Mouse (Mus musculus) ZHBTc4 (cell line): ENCODE results near the gene Olfr267.

Source experiments
- DNase-seq: peaks from one replicate; pipeline ENCODE4 v3.0.0-alpha.2; 2011; ENCODE audit warnings: low read depth, low spot score

Gene Olfr267

DNA sequence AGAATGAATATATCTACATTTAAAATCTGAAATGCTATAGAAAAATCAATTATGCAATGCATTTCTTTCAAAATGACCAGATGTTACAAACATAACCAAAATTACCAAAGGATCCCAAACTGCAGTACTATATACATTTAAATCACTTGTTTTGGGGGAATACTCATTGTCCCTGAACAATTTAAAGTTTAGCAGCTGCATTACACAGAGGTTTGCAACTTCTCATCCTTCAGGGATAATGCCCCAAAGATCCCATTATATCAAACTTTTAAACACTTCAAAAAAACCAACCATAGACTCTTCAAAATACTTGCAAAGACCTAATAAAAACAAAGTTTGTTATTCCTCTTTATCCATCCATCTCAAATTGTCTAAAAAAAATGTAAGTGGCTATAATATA lies at the start of gene Olfr267:
Olfr267 (minus strand) TSS at position 101 of the 400 bp plus-strand sequence.
- no peak for DNase-seq

GRCm38 (mm10) chr4:58832908-58833307 lies 45.4 kb upstream of the Olfr267 start:
- DNase-seq, result no peak

- no peak for DNase-seq
Measured at GRCm38 (mm10) chr4:58825921-58826320, 38.4 kb upstream of the Olfr267 start.

- DNase-seq, result no peak
Measured at GRCm38 (mm10) chr4:58786659-58787058, 857 bp downstream of the Olfr267 start.

DNA sequence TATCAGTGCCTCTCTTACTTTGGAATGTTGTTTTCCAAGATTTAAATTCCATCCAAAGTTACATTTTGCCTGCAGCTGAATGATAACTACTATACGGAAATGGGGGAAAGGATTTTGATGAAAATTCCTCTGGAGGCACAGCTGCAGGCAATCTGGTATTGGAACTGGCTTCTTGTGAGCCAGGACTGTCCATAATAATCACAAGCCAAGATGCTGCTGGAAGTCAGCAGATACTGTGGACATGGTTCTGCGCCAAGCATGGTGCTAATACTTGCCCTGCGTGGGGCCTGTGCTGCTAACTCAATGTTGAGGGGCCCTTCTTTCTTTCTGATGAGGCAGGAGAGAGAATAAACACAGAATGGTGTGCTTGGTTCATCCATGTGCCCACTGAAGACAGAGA lies 24.1 kb downstream of the Olfr267 start:
- DNase-seq, result no peak

DNA sequence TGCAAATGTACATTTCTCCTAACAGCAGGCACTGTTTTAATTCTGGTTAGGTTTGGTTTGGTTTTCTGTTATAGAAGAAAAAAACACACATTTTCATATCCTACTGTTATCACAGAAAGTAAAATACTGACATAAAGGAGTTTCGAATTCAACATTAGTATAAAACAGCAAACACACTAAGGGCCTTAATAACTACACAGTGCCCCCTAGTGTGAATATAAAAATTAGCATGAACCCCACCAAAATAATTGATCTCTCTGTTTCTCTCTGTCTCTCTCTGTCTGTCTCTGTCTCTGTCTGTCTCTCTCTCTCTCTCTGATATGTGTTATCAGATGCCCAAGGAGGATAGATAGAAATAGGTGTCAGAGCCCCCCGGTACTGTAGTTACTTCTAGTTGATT lies 38.0 kb downstream of the Olfr267 start:
- DNase-seq, result no peak

- peak; percentile 9 for DNase-seq
Measured at GRCm38 (mm10) chr4:58749101-58749500, 38.4 kb downstream of the Olfr267 start.

GRCm38 (mm10) chr4:58745583-58746222 lies 41.8 kb downstream of the Olfr267 start:
- no peak for DNase-seq

DNA sequence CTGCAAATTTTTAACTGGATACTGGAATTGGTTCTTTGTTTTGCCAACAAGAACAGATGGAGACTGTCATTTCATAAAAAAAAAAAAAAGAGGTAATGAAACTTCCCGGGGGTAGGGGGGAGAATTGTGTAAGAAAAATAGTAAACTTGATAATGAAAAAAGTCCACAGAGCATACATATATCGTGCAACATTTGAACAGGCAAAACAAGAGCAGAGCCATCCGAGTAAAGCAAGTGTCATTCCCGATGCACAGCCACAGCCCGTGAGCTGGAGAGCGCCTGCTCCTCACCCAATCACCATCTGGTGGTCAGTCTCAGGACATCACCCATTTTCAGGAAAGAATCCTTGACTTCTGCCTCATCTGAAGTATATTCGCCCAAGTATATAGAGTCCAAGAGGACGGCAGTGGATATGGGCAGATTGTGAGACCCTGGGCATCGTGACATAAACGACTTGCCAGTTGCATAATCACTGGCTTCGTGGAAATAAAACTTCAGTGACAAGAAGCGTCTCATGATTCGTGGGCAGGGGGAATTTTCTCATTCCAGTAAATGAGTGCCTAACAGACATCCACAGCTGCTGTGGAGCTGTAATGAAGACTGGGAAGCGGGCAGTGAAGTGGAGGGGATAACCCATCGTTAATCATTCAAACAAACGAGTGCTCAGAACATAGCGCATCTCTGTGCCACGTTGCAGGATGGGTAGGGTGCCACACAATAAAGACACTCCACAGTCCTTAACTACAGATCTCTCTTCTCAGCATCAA lies 50.5 kb downstream of the Olfr267 start:
- DNase-seq, result no peak
